Mouse (Mus musculus): ENCODE measurements at regions not wholly inside any gene's neighbourhood (a gene's known extent, or its start where the extent isn't known, plus 50 kb on each side); places are given as distances from the start of the nearest gene placed in this dataset.

DNA sequence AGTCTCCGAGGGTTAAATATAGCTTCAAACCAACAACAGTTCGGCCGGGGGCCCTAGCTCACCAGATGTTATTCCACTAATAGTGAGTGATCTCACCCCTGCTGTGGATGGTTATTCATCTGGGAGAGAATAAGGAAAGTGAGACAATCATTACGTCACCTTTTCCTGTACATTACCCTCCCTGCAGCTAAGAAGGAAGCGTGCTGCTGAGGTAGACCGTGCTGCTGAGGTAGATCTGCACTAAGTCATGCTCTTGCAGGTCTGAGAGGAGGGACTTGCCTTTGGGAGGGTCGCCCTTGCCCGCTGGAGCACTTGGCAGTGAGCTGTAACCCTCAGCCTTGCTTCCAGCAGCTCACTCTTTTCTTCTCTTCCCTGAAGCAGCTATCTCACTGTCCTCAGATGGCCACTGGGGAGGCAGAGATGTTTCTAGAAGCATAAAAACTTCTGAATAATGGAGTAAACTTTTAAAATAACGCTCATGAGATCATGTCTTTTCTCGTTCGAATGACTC lies 77.3 kb upstream of the Otud4 start:
- Histone ChIP-seq H3K4me2 (ENCODE audit: low read depth, low read length) (no peak overlapping the region), H3K9me3 (replicated peaks; ENCODE audit: control insufficient read depth, low read length) (no peaks in the 10 kb centered on the region), H3K27me3 (ENCODE audit: control insufficient read depth, insufficient read depth, low read depth, low read length) (no peaks in the 10 kb centered on the region), H3K27ac (ENCODE audit: low read length) (no peak overlapping the region), H3K4me3 (ENCODE audit: low read depth, low read length) (no peak overlapping the region), H3K4me1 (ENCODE audit: control insufficient read depth, low read depth, low read length) (no peaks in the 10 kb centered on the region), H3K9ac (ENCODE audit: low read depth, low read length) (no peak overlapping the region), H3K36me3 (ENCODE audit: control insufficient read depth, insufficient read depth) (no peaks in the 10 kb centered on the region)
- 46% methylated on average over 11 of the region's 11 CpGs for WGBS (ENCODE audit: insufficient replicate concordance)
- ATAC-seq (ENCODE audit: low read depth), result no peak

DNA sequence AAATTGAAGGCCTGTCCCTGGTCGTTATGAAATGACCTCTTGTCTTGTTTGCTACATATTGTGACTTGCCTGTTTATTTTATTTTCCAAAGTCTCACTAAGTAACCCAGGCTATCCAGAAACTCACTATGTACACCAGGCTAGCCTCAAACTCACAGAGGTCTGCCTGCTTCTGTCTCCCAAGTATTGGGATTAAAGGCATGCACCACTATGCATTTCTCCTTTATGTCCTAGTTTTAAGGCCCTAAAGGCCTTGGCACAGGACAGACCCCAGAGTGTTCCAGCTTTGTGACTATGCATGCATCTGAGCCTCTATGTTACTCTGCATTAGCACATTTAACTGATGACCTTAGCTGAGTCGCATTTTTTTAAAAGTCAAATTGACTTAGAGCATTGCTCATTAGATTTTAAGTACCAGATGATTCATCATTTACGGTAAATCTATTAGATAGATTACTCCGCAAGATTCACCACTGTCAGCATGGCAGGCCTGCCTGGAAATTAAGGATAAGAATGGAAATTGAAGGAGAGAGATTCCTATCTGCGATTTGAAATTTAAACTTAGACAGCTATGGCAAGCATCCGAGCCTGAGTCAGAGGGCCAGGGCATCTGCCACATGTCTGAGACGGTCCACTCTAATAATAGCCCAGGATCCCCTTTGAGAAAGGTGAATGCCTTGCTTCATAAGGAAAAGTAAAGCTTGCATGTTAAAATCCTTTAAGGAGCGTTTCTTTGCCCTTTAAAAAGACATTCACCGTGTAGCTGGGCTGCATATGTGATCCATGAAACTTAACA lies 78.0 kb upstream of the Otud4 start:
- no peak overlapping the region for H3K4me3 ChIP-seq (ENCODE audit: low read depth, low read length)
- no peak overlapping the region for H3K9ac ChIP-seq (ENCODE audit: low read depth, low read length)
- H3K27me3 ChIP-seq (ENCODE audit: control insufficient read depth, insufficient read depth, low read depth, low read length), result no peaks in the 10 kb centered on the region
- WGBS (ENCODE audit: insufficient replicate concordance), result 61% methylated on average over 9 of the region's 9 CpGs
- H3K36me3 ChIP-seq (ENCODE audit: control insufficient read depth, insufficient read depth), result no peaks in the 10 kb centered on the region
- no peak for ATAC-seq (ENCODE audit: low read depth)
- no peak overlapping the region for H3K27ac ChIP-seq (ENCODE audit: low read length)
- no peaks in the 10 kb centered on the region for H3K9me3 ChIP-seq (replicated peaks; ENCODE audit: control insufficient read depth, low read length)
- no peak overlapping the region for H3K4me2 ChIP-seq (ENCODE audit: low read depth, low read length)
- no peaks in the 10 kb centered on the region for H3K4me1 ChIP-seq (ENCODE audit: control insufficient read depth, low read depth, low read length)

DNA sequence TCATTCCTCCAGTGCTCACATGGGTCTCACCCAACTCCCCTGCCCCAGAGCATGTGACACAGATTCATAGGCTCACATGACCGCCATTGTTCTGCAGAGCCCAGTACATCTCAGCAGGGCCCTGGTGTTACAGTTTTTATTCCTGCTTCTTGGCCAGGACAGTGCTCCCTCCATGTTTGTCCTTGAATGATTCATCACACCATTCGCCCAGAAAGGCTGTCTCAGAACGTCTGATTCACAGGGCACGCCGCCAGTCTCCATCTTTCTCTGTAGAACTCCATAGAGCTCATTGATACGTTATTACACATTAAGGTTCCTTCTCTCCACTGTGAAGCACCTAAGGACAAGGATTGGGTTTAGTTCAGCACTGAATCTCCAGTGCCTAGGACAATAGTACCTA lies 79.9 kb upstream of the Otud4 start:
- Histone ChIP-seq H3K9me3 (replicated peaks; ENCODE audit: control insufficient read depth, low read length) (no peaks in the 10 kb centered on the region), H3K36me3 (ENCODE audit: control insufficient read depth, insufficient read depth) (no peaks in the 10 kb centered on the region), H3K4me3 (ENCODE audit: low read depth, low read length) (no peak overlapping the region), H3K9ac (ENCODE audit: low read depth, low read length) (no peak overlapping the region), H3K27ac (ENCODE audit: low read length) (no peak overlapping the region), H3K4me1 (ENCODE audit: control insufficient read depth, low read depth, low read length) (no peaks in the 10 kb centered on the region), H3K4me2 (ENCODE audit: low read depth, low read length) (no peak overlapping the region), H3K27me3 (ENCODE audit: control insufficient read depth, insufficient read depth, low read depth, low read length) (no peaks in the 10 kb centered on the region)
- 70% methylated on average over 6 of the region's 6 CpGs for WGBS (ENCODE audit: insufficient replicate concordance)
- ATAC-seq (ENCODE audit: low read depth), result no peak

DNA sequence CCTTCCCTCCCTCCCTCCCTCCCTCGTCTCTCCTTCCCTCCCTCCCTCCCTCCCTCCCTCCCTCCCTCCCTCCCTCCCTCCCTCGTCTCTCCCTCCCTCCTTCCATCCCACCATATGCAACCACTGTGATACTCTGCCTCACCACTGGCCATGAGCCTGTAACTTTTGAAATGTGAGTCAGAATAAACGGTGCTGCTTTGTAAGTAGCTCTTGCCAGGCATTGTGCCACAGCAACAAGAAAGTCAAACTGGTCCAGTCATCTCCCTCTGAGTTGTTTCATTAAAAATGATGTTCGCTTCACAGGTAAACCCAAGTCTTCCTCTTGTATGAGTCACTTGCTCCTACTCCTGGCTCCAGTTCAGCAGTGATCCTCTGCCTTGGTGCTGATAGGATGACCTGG lies 85.1 kb upstream of the Otud4 start:
- WGBS (ENCODE audit: insufficient replicate concordance), result 59% methylated on average over 2 of the region's 4 CpGs
- no peak overlapping the region for H3K9ac ChIP-seq (ENCODE audit: low read depth, low read length)
- ATAC-seq (ENCODE audit: low read depth), result no peak
- H3K4me2 ChIP-seq (ENCODE audit: low read depth, low read length), result no peak overlapping the region
- no peak overlapping the region for H3K4me3 ChIP-seq (ENCODE audit: low read depth, low read length)
- no peaks in the 10 kb centered on the region for H3K36me3 ChIP-seq (ENCODE audit: control insufficient read depth, insufficient read depth)
- H3K27ac ChIP-seq (ENCODE audit: low read length), result no peak overlapping the region
- no peaks in the 10 kb centered on the region for H3K4me1 ChIP-seq (ENCODE audit: control insufficient read depth, low read depth, low read length)
- H3K27me3 ChIP-seq (ENCODE audit: control insufficient read depth, insufficient read depth, low read depth, low read length), result no peaks in the 10 kb centered on the region
- H3K9me3 ChIP-seq (replicated peaks; ENCODE audit: control insufficient read depth, low read length), result no peaks in the 10 kb centered on the region

GRCm38 (mm10) chr8:79550151-79550550 lies 89.3 kb upstream of the Otud4 start:
- no peak overlapping the region for H3K27ac ChIP-seq (ENCODE audit: low read length)
- no peaks in the 10 kb centered on the region for H3K36me3 ChIP-seq (ENCODE audit: control insufficient read depth, insufficient read depth)
- H3K27me3 ChIP-seq (ENCODE audit: control insufficient read depth, insufficient read depth, low read depth, low read length), result no peaks in the 10 kb centered on the region
- no peaks in the 10 kb centered on the region for H3K9me3 ChIP-seq (replicated peaks; ENCODE audit: control insufficient read depth, low read length)
- ATAC-seq (ENCODE audit: low read depth), result no peak
- 64% methylated on average over 2 of the region's 2 CpGs for WGBS (ENCODE audit: insufficient replicate concordance)
- no peak overlapping the region for H3K4me3 ChIP-seq (ENCODE audit: low read depth, low read length)
- no peak overlapping the region for H3K4me2 ChIP-seq (ENCODE audit: low read depth, low read length)
- H3K9ac ChIP-seq (ENCODE audit: low read depth, low read length), result no peak overlapping the region
- no peaks in the 10 kb centered on the region for H3K4me1 ChIP-seq (ENCODE audit: control insufficient read depth, low read depth, low read length)

- Histone ChIP-seq H3K27ac (ENCODE audit: low read length) (no peak overlapping the region), H3K4me3 (ENCODE audit: low read depth, low read length) (no peak overlapping the region), H3K4me2 (ENCODE audit: low read depth, low read length) (no peak overlapping the region), H3K9ac (ENCODE audit: low read depth, low read length) (no peak overlapping the region), H3K27me3 (ENCODE audit: control insufficient read depth, insufficient read depth, low read depth, low read length) (no peaks in the 10 kb centered on the region), H3K4me1 (ENCODE audit: control insufficient read depth, low read depth, low read length) (no peaks in the 10 kb centered on the region), H3K36me3 (ENCODE audit: control insufficient read depth, insufficient read depth) (no peaks in the 10 kb centered on the region), H3K9me3 (replicated peaks; ENCODE audit: control insufficient read depth, low read length) (no peaks in the 10 kb centered on the region)
- ATAC-seq (ENCODE audit: low read depth), result no peak
- 66% methylated on average over 6 of the region's 6 CpGs for WGBS (ENCODE audit: insufficient replicate concordance)
Observed at GRCm38 (mm10) chr8:79548156-79548555, 91.3 kb upstream of the Otud4 start.

DNA sequence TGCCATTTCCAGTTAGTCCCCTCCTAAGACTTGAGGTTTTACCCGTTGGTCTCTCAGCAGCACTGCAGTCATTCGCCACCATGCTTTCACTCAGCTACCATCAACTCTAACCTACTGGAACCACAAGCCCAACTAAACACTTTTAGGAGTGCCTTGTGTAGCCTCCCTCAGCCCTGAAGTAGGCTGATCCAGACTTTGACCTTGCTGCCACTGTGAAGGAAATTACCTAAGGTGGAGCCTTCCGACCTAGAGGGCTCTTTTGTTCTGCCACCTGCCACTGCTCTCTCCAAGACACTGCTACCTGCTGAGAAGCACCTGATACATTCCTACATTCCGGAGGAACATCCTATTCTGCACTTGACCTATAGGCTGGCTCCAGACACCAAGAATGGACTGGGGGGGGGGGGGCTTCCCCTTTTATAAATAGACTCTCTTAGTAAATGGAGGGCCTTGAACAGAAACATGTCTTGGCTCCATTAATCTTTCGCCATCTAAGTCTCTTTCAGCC lies 93.5 kb upstream of the Otud4 start:
- H3K27me3 ChIP-seq (ENCODE audit: control insufficient read depth, insufficient read depth, low read depth, low read length), result no peaks in the 10 kb centered on the region
- no peaks in the 10 kb centered on the region for H3K36me3 ChIP-seq (ENCODE audit: control insufficient read depth, insufficient read depth)
- WGBS (ENCODE audit: insufficient replicate concordance), result 66% methylated on average over 5 of the region's 5 CpGs
- ATAC-seq (ENCODE audit: low read depth), result no peak
- H3K4me2 ChIP-seq (ENCODE audit: low read depth, low read length), result no peak overlapping the region
- no peak overlapping the region for H3K27ac ChIP-seq (ENCODE audit: low read length)
- no peaks in the 10 kb centered on the region for H3K4me1 ChIP-seq (ENCODE audit: control insufficient read depth, low read depth, low read length)
- no peak overlapping the region for H3K9ac ChIP-seq (ENCODE audit: low read depth, low read length)
- no peaks in the 10 kb centered on the region for H3K9me3 ChIP-seq (replicated peaks; ENCODE audit: control insufficient read depth, low read length)
- H3K4me3 ChIP-seq (ENCODE audit: low read depth, low read length), result no peak overlapping the region

- Histone ChIP-seq H3K36me3 (ENCODE audit: control insufficient read depth, insufficient read depth) (no peaks in the 10 kb centered on the region), H3K27ac (ENCODE audit: low read length) (no peak overlapping the region), H3K27me3 (ENCODE audit: control insufficient read depth, insufficient read depth, low read depth, low read length) (no peaks in the 10 kb centered on the region), H3K4me2 (ENCODE audit: low read depth, low read length) (no peak overlapping the region), H3K4me1 (ENCODE audit: control insufficient read depth, low read depth, low read length) (no peaks in the 10 kb centered on the region), H3K4me3 (ENCODE audit: low read depth, low read length) (no peak overlapping the region), H3K9ac (ENCODE audit: low read depth, low read length) (no peak overlapping the region), H3K9me3 (replicated peaks; ENCODE audit: control insufficient read depth, low read length) (no peaks in the 10 kb centered on the region)
- ATAC-seq (ENCODE audit: low read depth), result no peak
- WGBS (ENCODE audit: insufficient replicate concordance), result 54% methylated on average over 2 of the region's 2 CpGs
Observed at GRCm38 (mm10) chr8:79542461-79542860, 97.0 kb upstream of the Otud4 start.

DNA sequence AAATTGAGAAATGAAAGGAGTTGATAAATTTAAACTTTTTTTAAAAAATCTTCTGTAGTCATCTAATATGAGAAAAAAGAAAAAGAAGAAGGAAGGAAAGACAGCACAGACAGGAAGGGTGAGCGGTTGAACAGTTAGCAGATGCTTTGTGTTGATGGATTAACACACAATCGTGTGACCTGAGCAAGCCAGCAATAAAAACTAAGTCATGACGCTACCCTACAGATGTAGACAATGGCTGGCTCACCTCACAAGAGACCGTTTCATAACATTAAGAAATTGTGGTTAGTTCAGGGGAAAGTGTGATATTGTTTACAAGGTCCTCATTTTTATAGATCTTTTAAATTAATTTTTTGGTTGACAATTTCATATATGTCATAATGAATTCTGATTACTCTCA lies 99.4 kb upstream of the Otud4 start:
- H3K4me1 ChIP-seq (ENCODE audit: control insufficient read depth, low read depth, low read length), result no peaks in the 10 kb centered on the region
- no peaks in the 10 kb centered on the region for H3K36me3 ChIP-seq (ENCODE audit: control insufficient read depth, insufficient read depth)
- no peaks in the 10 kb centered on the region for H3K9me3 ChIP-seq (replicated peaks; ENCODE audit: control insufficient read depth, low read length)
- H3K9ac ChIP-seq (ENCODE audit: low read depth, low read length), result no peak overlapping the region
- 34% methylated on average over 4 of the region's 4 CpGs for WGBS (ENCODE audit: insufficient replicate concordance)
- H3K4me3 ChIP-seq (ENCODE audit: low read depth, low read length), result no peak overlapping the region
- ATAC-seq (ENCODE audit: low read depth), result no peak
- no peak overlapping the region for H3K4me2 ChIP-seq (ENCODE audit: low read depth, low read length)
- H3K27me3 ChIP-seq (ENCODE audit: control insufficient read depth, insufficient read depth, low read depth, low read length), result no peaks in the 10 kb centered on the region
- H3K27ac ChIP-seq (ENCODE audit: low read length), result no peak overlapping the region
